Mouse (Mus musculus): ENCODE results near the gene Zfp52. TPM values are rescaled to one million over a fixed set of nuclear protein-coding genes. Genes with fewer than 3 reads are reported as not detected.

Gene Zfp52
- total and polyA plus RNA-seq, 3 experiments: 2.8 to 3.5 TPM; not detected in 1

- TF ChIP-seq CHD1 (IDR thresholded peaks at IDR 0.05; ENCODE audit: low read depth, low read length) (no peak), TCF12 (IDR thresholded peaks at IDR 0.05; ENCODE audit: low read depth, low read length) (no peak), MAX (IDR thresholded peaks at IDR 0.05; ENCODE audit: low read length) (no peak), ELF1 (IDR thresholded peaks at IDR 0.05; ENCODE audit: low read depth, low read length) (no peak), JUND (IDR thresholded peaks at IDR 0.05; ENCODE audit: low read depth, low read length) (no peak), ETS1 (IDR thresholded peaks at IDR 0.05; ENCODE audit: low read depth, low read length) (no peak), SMC3 (IDR thresholded peaks at IDR 0.05; ENCODE audit: low read depth, low read length) (no peak), RCOR1 (IDR thresholded peaks at IDR 0.05; ENCODE audit: low read depth, low read length) (no peak), CTCF (IDR thresholded peaks at IDR 0.05 in 2 of 3, conservative IDR thresholded peaks at IDR 0.05 in 1 of 3; ENCODE audit: control insufficient read depth in 1 of 3, insufficient read depth in 1 of 3, low read depth in 2 of 3, low read length in 3 of 3, poor library complexity in 1 of 3, severe bottlenecking in 1 of 3) (no peak), E2F4 (IDR thresholded peaks at IDR 0.05; ENCODE audit: borderline replicate concordance, low read depth, low read length) (no peak), RAD21 (IDR thresholded peaks at IDR 0.05; ENCODE audit: low read depth, low read length) (no peak), NRF1 (IDR thresholded peaks at IDR 0.05; ENCODE audit: insufficient read depth, low read depth, low read length, poor library complexity, severe bottlenecking) (no peak), GABPA (IDR thresholded peaks at IDR 0.05; ENCODE audit: low read depth, low read length) (no peak), MYB (IDR thresholded peaks at IDR 0.05; ENCODE audit: low read depth, low read length) (no peak)
- Histone ChIP-seq H3K4me1 (ENCODE audit: control insufficient read depth in 1 of 2, insufficient read depth in 2 of 2, low read length in 2 of 2) (0 out of 4 replicates have a peak, but pooled peaks cover 0 to 2% of the 10 kb centered on the region in 2 experiments), H3K9ac (ENCODE audit: control insufficient read depth, low read depth, low read length, poor library complexity, severe bottlenecking) (no peak overlapping the region), H3K27me3 (ENCODE audit: control insufficient read depth in 1 of 2, insufficient read depth in 2 of 2, low read length in 2 of 2) (no peaks in the 10 kb centered on the region), H3K36me3 (ENCODE audit: control insufficient read depth in 1 of 2, insufficient read depth in 2 of 2, low read length in 2 of 2) (peaks cover 0 to 2% of the 10 kb centered on the region in 2 experiments; a peak in 1 of 4 replicates), H3K79me2 (ENCODE audit: control insufficient read depth, insufficient read depth, low read length, poor library complexity) (no peaks in the 10 kb centered on the region), H3K27ac (ENCODE audit: control insufficient read depth, low read depth, low read length) (no peak overlapping the region), H3K9me3 (replicated peaks; ENCODE audit: insufficient read depth, low read length) (no peaks in the 10 kb centered on the region), H3K4me3 (ENCODE audit: control insufficient read depth in 1 of 2, insufficient read depth in 1 of 2, low read depth in 2 of 2, low read length in 2 of 2) (no peak overlapping the region)
- no peak for DNase-seq (ENCODE audit: low read depth, low spot score)
Measured at GRCm38 (mm10) chr17:21506258-21506657, 29.1 kb upstream of the Zfp52 start.

- Histone ChIP-seq H3K36me3 (ENCODE audit: control insufficient read depth in 1 of 2, insufficient read depth in 2 of 2, low read length in 2 of 2) (peaks cover 0 to 2% of the 10 kb centered on the region in 2 experiments; a peak in 1 of 4 replicates), H3K4me3 (ENCODE audit: control insufficient read depth in 1 of 2, insufficient read depth in 1 of 2, low read depth in 2 of 2, low read length in 2 of 2) (no peak overlapping the region), H3K79me2 (ENCODE audit: control insufficient read depth, insufficient read depth, low read length, poor library complexity) (no peaks in the 10 kb centered on the region), H3K4me1 (ENCODE audit: control insufficient read depth in 1 of 2, insufficient read depth in 2 of 2, low read length in 2 of 2) (0 out of 4 replicates have a peak, but pooled peaks cover 0 to 2% of the 10 kb centered on the region in 2 experiments), H3K27ac (ENCODE audit: control insufficient read depth, low read depth, low read length) (no peak overlapping the region), H3K9me3 (replicated peaks; ENCODE audit: insufficient read depth, low read length) (no peaks in the 10 kb centered on the region), H3K9ac (ENCODE audit: control insufficient read depth, low read depth, low read length, poor library complexity, severe bottlenecking) (no peak overlapping the region), H3K27me3 (ENCODE audit: control insufficient read depth in 1 of 2, insufficient read depth in 2 of 2, low read length in 2 of 2) (no peaks in the 10 kb centered on the region)
- TF ChIP-seq ZNF384 (IDR thresholded peaks at IDR 0.05; ENCODE audit: low read depth, low read length): no peak
- DNase-seq (ENCODE audit: low read depth, low spot score): no peak
Measured at GRCm38 (mm10) chr17:21509756-21510155, 25.6 kb upstream of the Zfp52 start.

All from MEL (cell line).